Mouse (Mus musculus): Measurements from ENCODE around the gene Fam57b.

GRCm38 (mm10) chr7:126799050-126799467, 1.6 kb downstream of the Fam57b start:
- TF ChIP-seq ZC3H11A (IDR thresholded peaks at IDR 0.05; ENCODE audit: low read depth, low read length): no peak
- TF ChIP-seq POLR2A (IDR thresholded peaks at IDR 0.05; ENCODE audit: low read depth, low read length): peak; percentile 96
